Mouse (Mus musculus): Measurements from ENCODE around the gene Bpifb3.
A peak's percentile ranks its signal among the peaks of the same experiment; 100 is the strongest.

Bpifb3 gene

GRCm38 (mm10) chr2:153917930-153918329 is at the start of gene Bpifb3:
Gene Bpifb3 (plus strand): TSS chr2:153918230.
- no peak for DNase-seq

- DNase-seq, result no peak
Observed at GRCm38 (mm10) chr2:153870984-153871383, 47.0 kb upstream of the Bpifb3 start, which contains the start of gene Sun5. Gene Sun5 (minus strand): TSS chr2:153871084.

GRCm38 (mm10) chr2:153874745-153875144 is 43.3 kb upstream of the Bpifb3 start, which contains the start of gene Bpifb2:
Gene Bpifb2 (plus strand): TSS chr2:153875045.
- DNase-seq, result no peak

- DNase-seq, result no peak
Observed at GRCm38 (mm10) chr2:153899111-153899510, 18.9 kb upstream of the Bpifb3 start.

GRCm38 (mm10) chr2:153900088-153900487 is 17.9 kb upstream of the Bpifb3 start, which contains the start of gene Bpifb6:
Gene Bpifb6 (plus strand): TSS chr2:153900388.
- peak; percentile 15 for DNase-seq

- DNase-seq, result no peak
Observed at GRCm38 (mm10) chr2:153902726-153903125, 15.3 kb upstream of the Bpifb3 start.

- DNase-seq, result no peak
Observed at GRCm38 (mm10) chr2:153906626-153907025, 11.4 kb upstream of the Bpifb3 start.

GRCm38 (mm10) chr2:153914151-153914550 is 3.9 kb upstream of the Bpifb3 start:
- peak; percentile 19 for DNase-seq

GRCm38 (mm10) chr2:153921246-153921645 is 3.2 kb downstream of the Bpifb3 start:
- DNase-seq, result no peak

- peak; percentile 74 for DNase-seq
Observed at GRCm38 (mm10) chr2:153929871-153930413, 11.9 kb downstream of the Bpifb3 start.

- DNase-seq, result peak; percentile 30
Observed at GRCm38 (mm10) chr2:153931125-153931524, 13.1 kb downstream of the Bpifb3 start.

GRCm38 (mm10) chr2:153933311-153933710 is 15.3 kb downstream of the Bpifb3 start:
- DNase-seq, result peak; percentile 45

GRCm38 (mm10) chr2:153935348-153935747 is 17.3 kb downstream of the Bpifb3 start:
- no peak for DNase-seq

GRCm38 (mm10) chr2:153937843-153938242 is 19.8 kb downstream of the Bpifb3 start, which contains the start of gene Bpifb4:
Gene Bpifb4 (plus strand): TSS chr2:153938212.
- DNase-seq, result no peak

GRCm38 (mm10) chr2:153943537-153943936 is 25.5 kb downstream of the Bpifb3 start:
- peak; percentile 77 for DNase-seq

- no peak for DNase-seq
Observed at GRCm38 (mm10) chr2:153944567-153944966, 26.5 kb downstream of the Bpifb3 start.

GRCm38 (mm10) chr2:153952897-153953296 is 34.9 kb downstream of the Bpifb3 start:
- peak; percentile 84 for DNase-seq

GRCm38 (mm10) chr2:153953836-153954235 is 35.8 kb downstream of the Bpifb3 start:
- peak; percentile 87 for DNase-seq

GRCm38 (mm10) chr2:153962821-153963331 is 44.8 kb downstream of the Bpifb3 start:
- no peak for DNase-seq

- no peak for DNase-seq
Observed at GRCm38 (mm10) chr2:153963334-153963733, 45.3 kb downstream of the Bpifb3 start.

GRCm38 (mm10) chr2:153970221-153970620 is 52.2 kb downstream of the Bpifb3 start:
- DNase-seq, result peak; percentile 80

GRCm38 (mm10) chr2:153974582-153974981 is 56.6 kb downstream of the Bpifb3 start, which contains the start of gene Bpifa6:
Gene Bpifa6 (plus strand): TSS chr2:153974945.
- no peak for DNase-seq
